Mouse (Mus musculus) gastrocnemius, adult 2 months (tissue): ENCODE results near the gene Rap1gap. TPM values are rescaled to one million over a fixed set of nuclear protein-coding genes. Genes with fewer than 3 reads are reported as not detected.

Experiments
- DNase-seq: peaks from one replicate; pipeline ENCODE4 v3.0.0; 2022
- H3K27ac ChIP-seq: fragments of 200-600 bp; 2 replicates; pipeline ENCODE4 v1.8.1; 2022; ENCODE audit warnings: mild to moderate bottlenecking
- H3K4me3 ChIP-seq: fragments of 200-600 bp; 2 replicates; pipeline ENCODE4 v1.8.1; 2022; ENCODE audit warnings: mild to moderate bottlenecking, moderate library complexity
- CTCF ChIP-seq: fragments of 200-600 bp; IDR thresholded peaks from 2 replicates; pipeline ENCODE4 v1.8.1; 2022; ENCODE audit warnings: antibody characterized with exemption, mild to moderate bottlenecking, moderate library complexity
- intact Hi-C: fragments of 180-260 bp; cut with DNase I; formaldehyde crosslinking; loops from one replicate; pipeline ENCODE4 v1.15.1; 2025
- total RNA-seq, 2 experiments: library from RNA; stranded (reverse); gene quantifications; 2 replicates each; pipeline ENCODE4 v1.2.3; 2021

Gene Rap1gap
- total RNA-seq, 2 experiments from 2014 or later = 4.4 to 8.6 TPM

DNA sequence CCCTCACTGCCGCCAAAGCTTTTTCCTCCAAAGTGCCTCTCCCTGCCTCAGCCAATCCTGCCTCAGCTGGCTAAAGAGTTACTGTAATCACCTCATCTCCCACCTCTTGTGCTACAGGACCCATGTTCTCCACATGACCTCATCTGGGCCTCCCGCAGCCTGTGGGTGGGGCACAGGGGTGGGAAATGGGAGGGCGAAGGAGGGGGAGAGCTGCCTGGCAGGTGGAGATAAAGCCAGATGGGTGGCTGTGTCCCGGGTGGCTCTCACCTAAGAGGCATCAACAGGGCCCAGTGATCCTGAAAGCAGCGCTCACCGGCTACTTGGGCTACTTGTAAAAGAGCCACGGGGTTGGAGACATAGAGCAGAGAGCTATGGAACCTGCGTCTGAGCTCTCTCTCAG lies 86.8 kb downstream of the Rap1gap start:
- intact Hi-C loops = no loop called here
- H3K4me3 ChIP-seq = no peak overlapping the region
- no peak for DNase-seq
- peak overlapping the region; percentile 68; the same call in 1 of the 2 replicates for H3K27ac ChIP-seq
- no peak for TF ChIP-seq CTCF

DNA sequence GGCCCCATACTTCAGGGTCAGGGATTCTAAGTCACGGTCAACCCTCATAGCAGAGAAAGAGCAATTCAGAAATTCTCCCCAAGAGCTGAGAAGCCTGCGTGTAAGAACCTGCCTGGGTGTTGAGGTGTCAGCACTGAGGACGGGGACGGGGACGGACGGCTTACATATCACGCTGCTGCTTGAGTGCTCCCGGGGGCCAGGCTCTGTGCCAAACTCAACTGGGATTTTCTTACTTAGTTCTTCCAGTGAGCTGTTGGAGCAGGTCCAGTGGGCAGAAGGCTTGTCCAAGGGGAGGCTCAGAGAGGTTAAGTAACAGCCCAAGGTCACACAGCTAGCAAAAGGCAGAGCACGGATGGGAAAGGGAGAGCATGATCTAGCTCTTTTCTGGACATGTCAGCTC lies 87.2 kb downstream of the Rap1gap start:
- TF ChIP-seq CTCF = no peak
- Histone ChIP-seq H3K4me3 (no peak overlapping the region), H3K27ac (no peak overlapping the region)
- DNase-seq = peak; percentile 70
- intact Hi-C loops = no loop called here

DNA sequence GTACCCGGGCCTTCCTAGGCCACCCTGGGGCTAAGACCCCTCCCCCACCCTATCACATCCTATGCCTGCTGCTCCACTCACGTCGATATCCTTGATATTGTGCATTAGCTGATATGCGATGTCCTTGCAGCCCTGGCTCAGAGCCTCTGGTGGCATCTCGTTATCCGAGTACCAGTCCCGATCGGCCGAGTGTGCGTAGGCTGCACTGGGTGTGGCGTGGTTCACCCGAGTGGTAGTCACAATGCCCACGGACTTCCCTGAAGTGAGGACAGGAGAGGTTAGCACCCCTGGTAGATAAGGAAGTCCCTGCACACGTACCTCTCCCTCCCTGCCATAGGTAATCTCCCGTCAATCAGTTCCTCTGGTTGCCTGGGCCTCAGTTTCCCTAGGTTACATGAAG lies 87.9 kb downstream of the Rap1gap start:
- TF ChIP-seq CTCF = no peak
- H3K4me3 ChIP-seq = no peak overlapping the region
- DNase-seq = no peak
- intact Hi-C loops = no loop called here
- H3K27ac ChIP-seq = no peak overlapping the region

DNA sequence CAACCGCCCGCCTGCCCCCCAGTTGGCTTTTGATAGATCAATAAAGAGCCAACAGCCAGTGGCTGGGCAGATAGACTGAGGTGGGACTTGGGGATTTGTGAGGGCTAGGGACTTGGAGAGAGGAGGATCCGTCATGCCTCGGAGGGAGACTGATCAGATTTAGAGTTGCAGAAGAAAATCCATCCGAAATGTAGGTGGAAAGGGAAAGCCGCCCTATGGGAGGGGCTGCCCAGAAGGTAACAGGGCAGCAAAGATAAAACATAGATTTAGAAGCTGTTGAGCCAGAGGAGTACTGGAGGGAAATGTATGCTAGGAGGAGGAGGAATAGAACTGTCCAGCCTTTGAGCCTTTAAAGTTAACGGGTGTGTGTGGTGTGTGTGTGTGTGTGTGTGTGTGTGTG lies 88.7 kb downstream of the Rap1gap start:
- intact Hi-C loops = no loop called here
- H3K4me3 ChIP-seq = no peak overlapping the region
- TF ChIP-seq CTCF = no peak
- no peak for DNase-seq
- H3K27ac ChIP-seq = no peak overlapping the region

DNA sequence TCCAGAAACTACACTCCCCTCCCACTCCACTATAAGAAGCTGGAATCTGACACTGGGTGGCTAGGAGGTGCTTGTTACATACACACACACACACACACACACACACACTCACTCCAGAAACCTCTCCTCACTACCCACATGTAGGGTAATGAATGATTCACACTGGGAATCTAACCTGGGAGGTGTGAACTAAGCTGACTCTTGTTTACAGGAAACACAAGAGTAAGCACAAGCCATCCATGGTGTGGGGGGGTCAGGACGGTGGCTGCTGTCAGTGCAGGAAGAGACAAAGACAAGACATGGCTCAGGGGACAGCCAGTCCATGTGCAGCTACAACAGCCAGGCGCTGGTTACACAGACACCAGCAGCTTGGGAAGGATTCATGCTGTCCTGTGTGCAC lies 89.9 kb downstream of the Rap1gap start:
- DNase-seq = no peak
- no peak overlapping the region for H3K4me3 ChIP-seq
- intact Hi-C loops = no loop called here
- no peak for TF ChIP-seq CTCF
- H3K27ac ChIP-seq = no peak overlapping the region

DNA sequence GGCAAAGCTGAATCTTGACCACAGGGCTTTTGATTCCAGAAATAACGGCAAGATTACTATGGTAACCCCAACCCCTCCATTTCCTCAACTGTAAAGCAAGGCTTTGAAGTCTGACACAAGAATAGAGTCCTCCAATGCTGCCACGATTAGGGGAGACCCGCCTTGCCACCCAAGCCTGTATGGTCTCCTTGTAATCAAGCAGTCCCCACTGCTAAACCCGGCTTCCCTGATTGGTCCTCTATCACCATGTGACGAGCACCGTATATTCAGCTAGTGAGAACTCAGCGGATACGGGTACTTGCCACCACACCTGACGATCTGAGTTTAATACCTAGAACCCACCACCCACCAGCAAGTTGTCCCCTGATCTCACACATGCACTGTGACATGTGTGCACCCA lies 98.4 kb downstream of the Rap1gap start:
- no peak for TF ChIP-seq CTCF
- intact Hi-C loops = no loop called here
- Histone ChIP-seq H3K4me3 (no peak overlapping the region), H3K27ac (no peak overlapping the region)
- DNase-seq = peak; percentile 5

DNA sequence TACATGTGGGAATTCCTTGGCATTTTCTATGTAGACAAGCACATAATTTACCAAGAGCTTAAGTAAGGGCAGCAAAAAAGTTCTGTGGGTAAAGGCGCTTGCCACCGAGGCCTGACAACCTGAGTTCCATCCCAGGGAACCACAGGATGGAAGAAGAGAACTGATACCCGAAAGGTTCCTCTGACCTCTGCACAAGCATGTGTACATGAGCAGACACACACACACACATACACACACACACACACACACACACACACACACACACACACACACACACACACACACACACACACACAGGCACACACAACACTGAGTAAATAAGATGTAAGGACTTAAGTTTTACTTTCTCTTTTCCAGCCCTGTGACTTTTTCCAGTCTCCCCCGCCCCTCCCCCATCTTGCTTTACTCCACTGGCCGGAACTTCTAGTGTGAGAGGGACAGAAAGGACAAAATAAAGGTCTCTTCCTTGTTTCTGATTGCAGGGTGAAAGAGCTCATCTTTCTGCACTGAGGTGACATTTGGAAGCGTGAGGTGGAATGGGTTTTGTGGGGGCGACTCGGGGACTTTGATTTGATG lies 99.5 kb downstream of the Rap1gap start:
- Histone ChIP-seq H3K4me3 (no peak overlapping the region), H3K27ac (peak overlapping the region; percentile 32)
- no peak for TF ChIP-seq CTCF
- intact Hi-C loops = no loop called here
- peak; percentile 38 for DNase-seq

DNA sequence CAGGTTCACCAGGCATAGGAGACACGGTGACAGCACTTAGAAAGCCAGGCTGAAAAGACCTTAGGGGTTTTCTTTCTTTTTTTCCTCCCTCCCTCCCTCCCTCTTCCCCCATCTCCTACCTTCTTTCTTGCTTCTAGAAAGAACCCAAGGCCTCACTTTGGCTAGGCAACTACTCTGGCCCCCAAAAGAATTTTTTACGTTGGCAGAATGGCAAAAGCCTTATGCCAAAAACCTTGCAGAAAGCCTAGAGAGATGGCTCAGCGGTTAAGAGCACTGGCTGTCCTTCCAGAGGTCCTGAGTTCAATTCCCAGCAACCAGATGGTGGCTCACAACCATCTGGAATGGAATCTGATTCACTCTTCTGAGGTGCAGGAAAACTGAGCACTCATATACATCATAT lies 100.1 kb downstream of the Rap1gap start:
- intact Hi-C loops = no loop called here
- H3K4me3 ChIP-seq = no peak overlapping the region
- H3K27ac ChIP-seq = peak overlapping the region; percentile 32
- TF ChIP-seq CTCF = no peak
- no peak for DNase-seq

DNA sequence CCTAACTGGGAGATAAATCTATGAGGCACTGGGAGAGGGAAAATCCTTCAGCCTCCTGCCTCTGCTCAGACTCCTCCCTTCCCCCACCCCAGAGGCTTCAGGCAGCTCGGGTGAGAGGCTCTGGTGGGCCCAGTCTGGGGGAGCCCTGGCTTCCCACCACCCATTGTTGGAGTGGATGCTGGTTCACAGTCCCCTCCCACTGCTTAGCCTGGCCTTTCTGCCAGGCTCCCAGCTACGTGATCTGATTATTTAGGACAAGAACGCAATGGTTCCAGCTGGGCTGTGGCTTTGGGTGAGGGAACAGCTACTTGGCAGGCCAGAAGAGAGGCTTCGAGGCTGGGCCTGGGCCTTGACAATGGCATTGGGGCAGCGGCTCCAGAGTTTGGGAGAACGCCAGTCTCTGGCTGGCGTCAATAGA lies 101.0 kb downstream of the Rap1gap start:
- peak overlapping the region; percentile 32 for H3K27ac ChIP-seq
- intact Hi-C loops = no loop called here
- no peak overlapping the region for H3K4me3 ChIP-seq
- peak; percentile 28 for DNase-seq
- TF ChIP-seq CTCF = no peak

DNA sequence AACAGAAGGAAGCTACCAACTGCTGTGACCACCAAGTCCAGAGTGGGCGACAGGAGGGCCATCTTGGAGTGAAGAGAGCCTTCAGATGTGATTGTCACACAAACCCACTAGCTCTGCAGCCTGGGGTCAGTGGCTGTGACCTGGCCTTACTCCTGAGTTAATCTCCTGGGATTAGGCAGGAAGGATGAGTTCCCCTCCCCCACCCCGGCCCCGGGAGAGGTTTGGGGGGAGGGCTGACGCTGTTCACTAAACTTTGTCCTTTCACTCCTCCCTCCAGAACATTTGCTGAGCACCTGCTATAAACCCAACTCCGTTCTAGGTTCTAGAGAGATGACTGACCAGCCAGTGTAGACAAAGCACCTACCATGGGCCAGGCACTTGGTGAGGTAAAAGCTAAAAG lies 101.8 kb downstream of the Rap1gap start:
- intact Hi-C loops = no loop called here
- no peak for TF ChIP-seq CTCF
- peak; percentile 15 for DNase-seq
- peak overlapping the region; percentile 24; the same call in 1 of the 2 replicates for H3K4me3 ChIP-seq
- peak overlapping the region; percentile 38 for H3K27ac ChIP-seq

DNA sequence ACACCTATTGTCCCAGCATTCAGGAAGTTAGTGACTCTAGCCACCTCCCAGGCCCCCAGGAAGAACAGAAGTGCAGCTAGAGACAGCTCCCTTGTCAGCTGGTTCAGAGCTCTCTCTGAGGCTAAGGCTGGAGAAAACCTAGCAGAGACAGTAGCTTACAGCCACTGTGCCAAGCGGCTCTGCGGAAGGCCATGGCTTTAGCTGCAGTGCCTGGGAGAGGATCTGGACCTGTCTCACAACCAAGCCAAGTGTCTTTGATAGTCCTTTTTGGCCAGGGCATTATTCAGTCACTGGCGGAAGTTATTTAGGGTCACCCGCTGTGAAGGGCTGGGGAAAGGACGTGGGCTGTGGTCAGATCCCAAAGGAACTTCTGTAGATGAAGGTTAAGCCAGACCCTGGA lies 103.9 kb downstream of the Rap1gap start:
- TF ChIP-seq CTCF = no peak
- peak; percentile 31 for DNase-seq
- peak overlapping the region; percentile 85 for H3K27ac ChIP-seq
- peak overlapping the region; percentile 57 for H3K4me3 ChIP-seq
- intact Hi-C loops = no loop called here

DNA sequence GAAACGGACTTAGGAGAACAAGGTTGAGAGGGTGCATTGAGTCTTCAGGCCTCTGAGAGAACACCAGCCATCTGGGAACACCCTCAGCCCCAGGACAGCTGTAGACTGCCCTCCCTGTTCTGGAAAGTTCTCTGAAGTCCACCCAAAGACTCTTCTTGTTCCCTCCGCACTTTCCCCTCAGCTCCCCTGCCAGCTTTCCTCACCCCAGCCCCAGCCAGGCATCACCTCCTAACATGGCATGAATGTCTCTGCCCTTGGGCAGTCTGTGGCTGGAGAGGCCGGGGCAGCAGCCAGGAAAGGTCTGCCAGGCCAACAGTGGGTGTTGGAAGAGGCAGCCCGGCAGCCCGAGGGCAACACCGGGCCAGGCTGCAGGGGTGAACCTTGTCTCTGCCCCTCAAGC lies 104.3 kb downstream of the Rap1gap start:
- DNase-seq = peak; percentile 76
- peak overlapping the region; percentile 57 for H3K4me3 ChIP-seq
- intact Hi-C loops = no loop called here
- TF ChIP-seq CTCF = no peak
- peak overlapping the region; percentile 85 for H3K27ac ChIP-seq

DNA sequence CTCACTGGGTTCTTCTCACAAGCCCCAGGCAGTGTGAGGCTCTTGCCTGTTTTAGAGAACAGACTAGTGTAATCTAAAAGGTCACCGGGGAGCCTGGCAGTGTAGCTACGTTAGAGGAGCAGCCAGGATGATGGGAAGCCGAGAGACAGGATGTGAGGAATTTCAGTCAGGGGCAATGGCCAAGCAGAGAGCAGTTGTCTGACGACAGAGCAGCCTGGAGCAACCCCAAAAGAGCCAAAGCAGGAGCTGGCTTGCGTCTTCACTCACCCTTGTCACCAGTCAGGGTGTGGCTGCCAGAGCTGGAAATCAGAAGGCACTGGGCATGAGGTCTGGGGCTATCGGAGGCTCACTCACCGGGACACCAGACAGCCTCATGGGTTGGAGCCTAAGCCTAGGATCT lies 105.1 kb downstream of the Rap1gap start:
- intact Hi-C loops = no loop called here
- H3K27ac ChIP-seq = peak overlapping the region; percentile 85
- no peak for TF ChIP-seq CTCF
- H3K4me3 ChIP-seq = peak overlapping the region; percentile 57
- peak; percentile 83 for DNase-seq

DNA sequence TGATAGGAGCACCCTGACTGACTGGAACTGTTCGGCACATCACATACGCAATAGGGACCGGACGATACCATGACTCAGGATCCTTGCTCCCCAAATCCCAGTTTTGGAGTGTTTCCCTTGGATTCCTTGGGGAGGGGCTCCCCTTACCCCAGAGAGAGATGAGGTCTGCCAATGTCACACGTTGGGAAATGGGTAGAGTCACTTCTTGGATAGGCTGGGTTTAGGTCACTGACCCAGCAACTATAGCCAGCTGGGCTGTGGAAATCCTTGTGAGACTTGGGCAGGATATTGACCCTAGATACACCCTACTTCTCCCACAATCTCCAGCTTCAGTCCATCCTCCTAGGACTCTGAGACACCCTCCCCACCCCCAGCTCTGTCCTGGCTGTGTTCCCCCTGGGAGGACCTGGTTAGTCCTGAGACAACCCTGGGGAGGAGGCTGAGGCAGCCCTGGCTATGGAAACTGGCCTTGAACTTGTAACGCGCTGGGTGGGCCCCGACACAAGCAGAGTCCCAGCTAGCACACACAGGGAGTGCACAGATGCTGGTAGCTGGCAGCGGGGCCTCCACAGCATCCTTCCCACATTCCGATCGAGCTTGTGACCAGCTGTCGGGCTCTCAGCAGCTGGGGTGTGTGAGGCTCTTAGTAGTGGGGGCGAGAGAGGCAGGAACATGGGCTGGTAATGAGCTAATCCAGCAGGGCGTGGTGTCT lies 106.5 kb downstream of the Rap1gap start:
- intact Hi-C loops = no loop called here

More for the DNA sequence above, 106.5 kb downstream of the Rap1gap start:
- TF ChIP-seq CTCF = no peak
- H3K27ac ChIP-seq = peak overlapping the region; percentile 85
- H3K4me3 ChIP-seq = no peak overlapping the region
- DNase-seq = peak; percentile 67
